21 mouse cellular contexts compared by ENCODE assay signal in genomic region chr1:71788408-71788807, GRCm38 (mm10).
DNase-seq lines count a peak whose midpoint lies in the region; ATAC-seq and TF ChIP-seq lines count a peak whose summit lies in the region.
"Had no signal": no experiment of that assay in that cellular context is flagged by ENCODE, and none has a peak within 500 bp of the region (broad histone marks: within the 10 kb centered on the region; RNA-seq: fewer than 3 reads in every experiment).

No protein-coding gene starts in this region.

- no peaks in the 10 kb centered on the region for H3K36me3 ChIP-seq in embryonic facial prominence, embryonic 11.5 days (replicated peaks; ENCODE audit: control insufficient read depth, insufficient read depth, low read depth, low read length)
- H3K36me3 ChIP-seq in embryonic facial prominence, embryonic 10.5 days (replicated peaks): no peaks in the 10 kb centered on the region
- H3K36me3 ChIP-seq in limb, embryonic 14.5 days (ENCODE audit: control insufficient read depth, insufficient read depth, low read length): no peaks in the 10 kb centered on the region
- H3K36me3 ChIP-seq in limb, embryonic 10.5 days: no peaks in the 10 kb centered on the region
- no peaks in the 10 kb centered on the region for H3K36me3 ChIP-seq in embryonic facial prominence, embryonic 14.5 days (ENCODE audit: control insufficient read depth, insufficient read depth, low read length)
- H3K36me3 ChIP-seq: embryonic facial prominence, embryonic 13.5 days; heart, embryonic 15.5 days; hindbrain, embryonic 13.5 days had no signal

- H3K4me3 ChIP-seq in embryonic facial prominence, embryonic 11.5 days (ENCODE audit: low read depth, low read length): no peak overlapping the region
- H3K4me3 ChIP-seq in embryonic facial prominence, embryonic 10.5 days: no peak overlapping the region
- no peak overlapping the region for H3K4me3 ChIP-seq in limb, embryonic 14.5 days (replicated peaks; ENCODE audit: low read length)
- H3K4me3 ChIP-seq in limb, embryonic 10.5 days: no peak overlapping the region
- H3K4me3 ChIP-seq in embryonic facial prominence, embryonic 14.5 days (ENCODE audit: low read depth, low read length): no peak overlapping the region
- H3K4me3 ChIP-seq: embryonic facial prominence, embryonic 13.5 days; heart, embryonic 15.5 days; hindbrain, embryonic 13.5 days had no signal

- intact Hi-C loops in left cerebral cortex, postnatal 10 days (cut with DNase I): no loop called here

- H3K27me3 ChIP-seq in embryonic facial prominence, embryonic 11.5 days (ENCODE audit: control insufficient read depth, insufficient read depth, low read length): no peaks in the 10 kb centered on the region
- no peaks in the 10 kb centered on the region for H3K27me3 ChIP-seq in embryonic facial prominence, embryonic 10.5 days (replicated peaks; ENCODE audit: low read depth, poor library complexity, severe bottlenecking)
- no peaks in the 10 kb centered on the region for H3K27me3 ChIP-seq in limb, embryonic 14.5 days (ENCODE audit: control insufficient read depth, insufficient read depth, low read length)
- H3K27me3 ChIP-seq in limb, embryonic 10.5 days (ENCODE audit: low read depth, poor library complexity, severe bottlenecking): no peaks in the 10 kb centered on the region
- no peaks in the 10 kb centered on the region for H3K27me3 ChIP-seq in embryonic facial prominence, embryonic 14.5 days (replicated peaks; ENCODE audit: control insufficient read depth, insufficient read depth, low read length)
- H3K27me3 ChIP-seq: embryonic facial prominence, embryonic 13.5 days; heart, embryonic 15.5 days; hindbrain, embryonic 13.5 days had no signal

- H3K9ac ChIP-seq in embryonic facial prominence, embryonic 11.5 days (replicated peaks; ENCODE audit: low read length): no peak overlapping the region
- no peak overlapping the region for H3K9ac ChIP-seq in limb, embryonic 14.5 days (ENCODE audit: low read depth, low read length, severe bottlenecking)
- no peak overlapping the region for H3K9ac ChIP-seq in embryonic facial prominence, embryonic 14.5 days (ENCODE audit: low read depth, low read length)
- H3K9ac ChIP-seq: embryonic facial prominence, embryonic 13.5 days; heart, embryonic 15.5 days; hindbrain, embryonic 13.5 days had no signal

- no peak overlapping the region for H3K27ac ChIP-seq in embryonic facial prominence, embryonic 11.5 days (replicated peaks; ENCODE audit: low read depth, low read length)
- no peak overlapping the region for H3K27ac ChIP-seq in embryonic facial prominence, embryonic 10.5 days (replicated peaks)
- H3K27ac ChIP-seq in limb, embryonic 14.5 days (replicated peaks; ENCODE audit: low read depth, low read length): no peak overlapping the region
- H3K27ac ChIP-seq in limb, embryonic 10.5 days: no peak overlapping the region
- no peak overlapping the region for H3K27ac ChIP-seq in embryonic facial prominence, embryonic 14.5 days (replicated peaks; ENCODE audit: low read depth, low read length)
- H3K27ac ChIP-seq: embryonic facial prominence, embryonic 13.5 days; heart, embryonic 15.5 days; hindbrain, embryonic 13.5 days; hindbrain, postnatal 0 days had no signal

- no peak for TF ChIP-seq POLR2A in limb, embryonic 14.5 days (IDR thresholded peaks at IDR 0.05; ENCODE audit: borderline replicate concordance, extremely low read depth, insufficient read depth, insufficient read length)

- no peak for ATAC-seq in embryonic facial prominence, embryonic 11.5 days (replicated peaks; ENCODE audit: insufficient number of reproducible peaks, low FRiP score, low TSS enrichment, low read depth)
- no peak for ATAC-seq in limb, embryonic 14.5 days (ENCODE audit: low FRiP score, low read depth)
- ATAC-seq in embryonic facial prominence, embryonic 14.5 days (ENCODE audit: low read depth): no peak
- ATAC-seq: hindbrain, postnatal 0 days had no signal

- no peak overlapping the region for H3K4me2 ChIP-seq in embryonic facial prominence, embryonic 11.5 days (ENCODE audit: low read depth, low read length)
- H3K4me2 ChIP-seq in limb, embryonic 14.5 days (replicated peaks; ENCODE audit: low read depth, low read length, severe bottlenecking): no peak overlapping the region
- H3K4me2 ChIP-seq in embryonic facial prominence, embryonic 14.5 days (ENCODE audit: low read depth, low read length): no peak overlapping the region
- H3K4me2 ChIP-seq: embryonic facial prominence, embryonic 13.5 days; heart, embryonic 11.5 days; heart, embryonic 15.5 days; hindbrain, embryonic 13.5 days had no signal

- no peaks in the 10 kb centered on the region for H3K4me1 ChIP-seq in embryonic facial prominence, embryonic 11.5 days (ENCODE audit: control insufficient read depth, insufficient read depth, low read length)
- H3K4me1 ChIP-seq in embryonic facial prominence, embryonic 10.5 days: 0 out of 2 replicates have a peak, but pooled peaks cover 5% of the 10 kb centered on the region
- H3K4me1 ChIP-seq in limb, embryonic 14.5 days (ENCODE audit: control insufficient read depth, insufficient read depth, low read length): no peaks in the 10 kb centered on the region
- H3K4me1 ChIP-seq in limb, embryonic 10.5 days: no peaks in the 10 kb centered on the region
- peaks cover 3% of the 10 kb centered on the region; the same call in 1 of the 2 replicates for H3K4me1 ChIP-seq in embryonic facial prominence, embryonic 14.5 days (ENCODE audit: control insufficient read depth, insufficient read depth, low read length)
- H3K4me1 ChIP-seq: embryonic facial prominence, embryonic 13.5 days; heart, embryonic 15.5 days; hindbrain, embryonic 13.5 days had no signal

- H3K9me3 ChIP-seq in embryonic facial prominence, embryonic 11.5 days (replicated peaks; ENCODE audit: control insufficient read depth, low read length): no peaks in the 10 kb centered on the region
- no peaks in the 10 kb centered on the region for H3K9me3 ChIP-seq in embryonic facial prominence, embryonic 10.5 days
- no peaks in the 10 kb centered on the region for H3K9me3 ChIP-seq in limb, embryonic 14.5 days (ENCODE audit: control insufficient read depth, low read length)
- H3K9me3 ChIP-seq in limb, embryonic 10.5 days (replicated peaks): no peaks in the 10 kb centered on the region
- H3K9me3 ChIP-seq in embryonic facial prominence, embryonic 14.5 days (ENCODE audit: control insufficient read depth, low read length): no peaks in the 10 kb centered on the region
- H3K9me3 ChIP-seq: embryonic facial prominence, embryonic 13.5 days; heart, embryonic 15.5 days; hindbrain, embryonic 13.5 days had no signal

- 24% methylated on average over 1 of the region's 1 CpGs for WGBS in embryonic facial prominence, embryonic 11.5 days
- 47% methylated on average over 1 of the region's 1 CpGs for WGBS in embryonic facial prominence, embryonic 10.5 days
- WGBS in limb, embryonic 14.5 days: 32% methylated on average over 1 of the region's 1 CpGs
- WGBS in limb, embryonic 10.5 days: 56% methylated on average over 1 of the region's 1 CpGs
- 33% methylated on average over 1 of the region's 1 CpGs for WGBS in embryonic facial prominence, embryonic 14.5 days

- DNase-seq in embryonic facial prominence, embryonic 11.5 days (ENCODE audit: low spot score): peak; percentile 49
- DNase-seq in embryonic facial prominence, embryonic 10.5 days (ENCODE audit: low spot score): no peak
- DNase-seq in limb, embryonic 14.5 days (ENCODE audit: low spot score): peak; percentile 39
- no peak for DNase-seq in limb, embryonic 10.5 days (ENCODE audit: low spot score)
- DNase-seq in embryonic facial prominence, embryonic 14.5 days (ENCODE audit: low spot score): peak; percentile 48
- DNase-seq in left cerebral cortex, postnatal 10 days (ENCODE audit: extremely low spot score in 1 of 2, low spot score in 2 of 2): no peak
- no peak for DNase-seq in heart, adult 9 months (ENCODE audit: low spot score in 2 of 2)
- no peak for DNase-seq in spleen, postnatal 10 days (ENCODE audit: low spot score in 2 of 2)
- DNase-seq: adrenal gland, postnatal 14 days; cerebellum, adult 18-20 months; cerebellum, adult 9-11 months; cerebellum, postnatal 36 days; heart, adult 18-20 months; heart, postnatal 14 days; kidney, adult 11 months; kidney, adult 9 months had no signal

Comparison
In these comparisons a context has a peak if more than half of its experiments do, and no peak if none do; other contexts are left out.
1. DNase-seq: peak in embryonic facial prominence, embryonic 11.5 days (single experiment), limb, embryonic 14.5 days (single experiment) and embryonic facial prominence, embryonic 14.5 days (single experiment); none in embryonic facial prominence, embryonic 10.5 days (single experiment), limb, embryonic 10.5 days (single experiment), left cerebral cortex, postnatal 10 days (0 of 2), heart, adult 9 months (0 of 2) and spleen, postnatal 10 days (0 of 2).